Mouse (Mus musculus) ES-E14 (cell line): Measurements from ENCODE around the gene Cavin4.

Source experiments
- HCFC1 ChIP-seq: IDR thresholded peaks from 2 replicates; pipeline ENCODE4 v1.6.1; 2012; ENCODE audit warnings: low read length, inconsistent platforms, borderline replicate concordance; ENCODE audit not compliant: insufficient read depth
- MAFK ChIP-seq: IDR thresholded peaks from 2 replicates; pipeline ENCODE4 v1.6.1; 2014; ENCODE audit warnings: mild to moderate bottlenecking, low read depth, low read length, inconsistent platforms; ENCODE audit not compliant: insufficient read depth
- ZC3H11A ChIP-seq: IDR thresholded peaks from 2 replicates; pipeline ENCODE4 v1.6.1; 2012; ENCODE audit warnings: low read depth, mild to moderate bottlenecking, inconsistent platforms, low read length, borderline replicate concordance
- ZNF384 ChIP-seq: IDR thresholded peaks from 2 replicates; pipeline ENCODE4 v1.6.1; 2012; ENCODE audit warnings: low read depth, low read length, inconsistent platforms

DNA sequence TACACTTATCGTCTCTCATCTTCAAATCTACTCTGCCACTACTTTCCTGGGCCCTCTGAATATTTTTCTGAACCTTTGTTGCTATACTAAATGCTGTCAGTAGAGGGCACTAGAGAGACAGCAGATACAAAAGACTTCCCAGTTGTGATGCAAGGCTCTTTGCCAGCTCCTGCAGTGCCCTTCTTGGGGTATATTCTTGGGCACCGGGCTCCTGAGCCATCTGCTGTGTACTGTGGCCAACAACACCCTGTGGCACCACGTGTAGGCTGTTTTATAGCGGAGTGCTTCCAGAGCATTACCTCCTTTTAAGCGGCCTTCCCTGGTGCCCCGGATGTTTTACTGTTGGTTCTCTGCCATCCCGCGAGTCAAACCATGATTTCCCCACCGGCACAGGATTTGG lies 27.3 kb downstream of the Cavin4 start:
- TF ChIP-seq ZC3H11A (no peak), ZNF384 (no peak), MAFK (no peak), HCFC1 (no peak)
